Mouse (Mus musculus) kidney, postnatal 0 days (tissue): ENCODE results near the gene Birc2. TPM values are rescaled to one million over a fixed set of nuclear protein-coding genes. Genes with fewer than 3 reads are reported as not detected.

ENCODE experiments used
- ATAC-seq: fragments of 200-750 bp; cut with Nextera tagmentation; replicated peaks from 2 replicates; pipeline ENCODE4 v1.8.0; 2017; ENCODE audit warnings: low read depth, moderate number of reproducible peaks, moderate TSS enrichment, moderate library complexity; ENCODE audit not compliant: low FRiP score
- DNase-seq: peaks from one replicate; pipeline ENCODE4 v3.0.0-alpha.2; 2016; ENCODE audit warnings: low spot score
- H3K27ac ChIP-seq: fragments of 300-500 bp; sonication (generic); 2 replicates; pipeline ENCODE4 v1.5.1; 2014; ENCODE audit warnings: mild to moderate bottlenecking
- H3K27me3 ChIP-seq: fragments of 300-500 bp; sonication (generic); 2 replicates; pipeline ENCODE4 v1.6.1; 2014; ENCODE audit warnings: low read length, mixed read lengths; ENCODE audit not compliant: insufficient read depth
- H3K36me3 ChIP-seq: fragments of 300-500 bp; sonication (generic); 2 replicates; pipeline ENCODE4 v1.6.1; 2014; ENCODE audit warnings: low read length, mixed read lengths; ENCODE audit not compliant: insufficient read depth
- H3K4me1 ChIP-seq: fragments of 300-500 bp; sonication (generic); replicated peaks from 2 replicates; pipeline ENCODE4 v1.6.1; 2014; ENCODE audit warnings: antibody characterized with exemption, low read length, mixed read lengths; ENCODE audit not compliant: insufficient read depth
- H3K4me2 ChIP-seq: fragments of 300-500 bp; sonication (generic); 2 replicates; pipeline ENCODE4 v1.6.1; 2014; ENCODE audit warnings: mild to moderate bottlenecking, low read length, moderate library complexity, mixed read lengths
- H3K4me3 ChIP-seq: fragments of 300-500 bp; sonication (generic); replicated peaks from 2 replicates; pipeline ENCODE4 v1.5.1; 2014; ENCODE audit warnings: low read depth, low read length
- H3K9ac ChIP-seq: fragments of 300-500 bp; sonication (generic); 2 replicates; pipeline ENCODE4 v1.6.1; 2014; ENCODE audit warnings: low read depth, low read length
- H3K9me3 ChIP-seq: fragments of 300-500 bp; sonication (generic); replicated peaks from 2 replicates; pipeline ENCODE4 v1.6.1; 2016; ENCODE audit warnings: low read length, inconsistent platforms, mixed read lengths
- CTCF ChIP-seq: IDR thresholded peaks from 2 replicates; pipeline ENCODE4 v1.5.1; 2016; ENCODE audit warnings: antibody characterized with exemption, low read depth, mild to moderate bottlenecking, moderate library complexity
- whole genome bisulfite sequencing: fragments of 180-500 bp; shearing (Covaris S2); extraction: QIAGEN DNeasy Blood & Tissue Kit; methylation state at CpG from one replicate; pipeline ENCODE4 v1.1.7; 2014; 5-methylcytosine and 5-hydroxymethylcytosine counted together
- polyA plus RNA-seq: library from polyadenylated mRNA; unstranded; fragments of >200 nt; fragmentation: Nextera tagmentation; extraction: Ambion mirVana; gene quantifications from 2 replicates; pipeline ENCODE4 v1.2.1, GENCODE M21; 2015

Birc2 gene
- polyA plus RNA-seq, 1 experiment from 2014 or later, result 36.4 TPM

GRCm38 (mm10) chr9:7775986-7776385 lies 60.9 kb downstream of the Birc2 start:
- no peaks in the 10 kb centered on the region for H3K27me3 ChIP-seq
- H3K9me3 ChIP-seq, result no peaks in the 10 kb centered on the region
- 0 out of 2 replicates have a peak, but pooled peaks cover 4% of the 10 kb centered on the region for H3K36me3 ChIP-seq
- TF ChIP-seq CTCF, result no peak
- no peak overlapping the region for H3K9ac ChIP-seq
- WGBS, result 84% methylated on average over 3 of the region's 3 CpGs
- no peak overlapping the region for H3K4me2 ChIP-seq
- no peak overlapping the region for H3K4me3 ChIP-seq
- H3K4me1 ChIP-seq, result no peaks in the 10 kb centered on the region
- H3K27ac ChIP-seq, result no peak overlapping the region
- ATAC-seq, result no peak
- DNase-seq, result no peak

DNA sequence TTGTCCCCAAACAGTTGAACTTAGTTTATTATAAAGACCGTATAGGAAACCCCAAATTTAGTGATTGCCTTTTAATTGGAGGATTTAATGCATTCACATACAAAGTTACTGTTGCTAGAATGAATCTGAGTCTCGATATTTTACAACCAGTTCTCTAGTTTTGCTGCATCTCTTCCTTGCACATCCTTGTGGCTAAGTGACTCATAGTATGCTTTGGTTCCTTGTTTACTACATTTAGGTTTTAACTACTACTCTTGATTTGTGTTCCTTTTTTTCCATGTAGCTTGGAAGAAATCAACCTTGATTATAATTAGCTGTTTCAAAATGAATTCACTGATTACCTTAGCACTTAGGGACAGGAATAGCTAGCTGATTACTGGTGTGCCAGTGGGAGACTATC lies 61.9 kb downstream of the Birc2 start:
- 94% methylated on average over 2 of the region's 2 CpGs for WGBS
- Histone ChIP-seq H3K27me3 (no peaks in the 10 kb centered on the region), H3K27ac (no peak overlapping the region), H3K4me2 (no peak overlapping the region), H3K36me3 (0 out of 2 replicates have a peak, but pooled peaks cover 4% of the 10 kb centered on the region), H3K9ac (no peak overlapping the region), H3K9me3 (no peaks in the 10 kb centered on the region), H3K4me3 (no peak overlapping the region), H3K4me1 (no peaks in the 10 kb centered on the region)
- no peak for TF ChIP-seq CTCF
- DNase-seq (no peak), ATAC-seq (no peak)

- no peak for TF ChIP-seq CTCF
- Histone ChIP-seq H3K4me3 (no peak overlapping the region), H3K4me1 (no peaks in the 10 kb centered on the region), H3K9ac (no peak overlapping the region), H3K27ac (no peak overlapping the region), H3K9me3 (no peaks in the 10 kb centered on the region), H3K27me3 (no peaks in the 10 kb centered on the region), H3K4me2 (no peak overlapping the region), H3K36me3 (0 out of 2 replicates have a peak, but pooled peaks cover 4% of the 10 kb centered on the region)
- ATAC-seq, result no peak
- 82% methylated on average over 10 of the region's 10 CpGs for WGBS
- DNase-seq, result no peak
Observed at GRCm38 (mm10) chr9:7774538-7774937, 62.3 kb downstream of the Birc2 start.

DNA sequence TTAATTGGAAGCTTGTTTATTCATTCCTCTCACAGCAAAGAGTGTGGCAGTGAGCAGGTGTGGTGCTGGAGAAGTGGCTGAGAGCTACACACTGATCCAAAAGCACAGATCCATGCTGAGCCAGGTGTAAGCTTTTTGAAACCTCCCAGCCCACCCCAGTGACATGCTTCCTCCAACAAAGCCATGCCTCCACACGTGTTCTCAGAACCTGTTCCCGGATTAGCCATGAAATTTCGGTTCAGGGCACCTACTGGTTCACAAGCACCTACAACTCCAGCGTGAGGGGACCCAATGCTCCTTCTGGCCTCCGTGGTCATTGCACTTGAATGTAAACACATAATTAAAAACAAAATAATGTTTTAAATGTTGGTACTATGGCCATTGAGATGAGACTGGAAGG lies 63.2 kb downstream of the Birc2 start:
- Histone ChIP-seq H3K36me3 (no peaks in the 10 kb centered on the region), H3K4me2 (no peak overlapping the region), H3K27ac (no peak overlapping the region), H3K4me1 (no peaks in the 10 kb centered on the region), H3K9ac (no peak overlapping the region), H3K27me3 (no peaks in the 10 kb centered on the region), H3K4me3 (no peak overlapping the region), H3K9me3 (no peaks in the 10 kb centered on the region)
- DNase-seq (no peak), ATAC-seq (no peak)
- WGBS, result 94% methylated on average over 5 of the region's 5 CpGs
- TF ChIP-seq CTCF, result no peak

GRCm38 (mm10) chr9:7772773-7773454 lies 64.0 kb downstream of the Birc2 start:
- ATAC-seq, result no peak
- no peak overlapping the region for H3K4me3 ChIP-seq
- H3K4me2 ChIP-seq, result no peak overlapping the region
- no peak overlapping the region for H3K27ac ChIP-seq
- H3K9me3 ChIP-seq, result no peaks in the 10 kb centered on the region
- H3K27me3 ChIP-seq, result no peaks in the 10 kb centered on the region
- H3K36me3 ChIP-seq, result no peaks in the 10 kb centered on the region
- H3K9ac ChIP-seq, result no peak overlapping the region
- TF ChIP-seq CTCF, result no peak
- 76% methylated on average over 4 of the region's 4 CpGs for WGBS
- no peak for DNase-seq
- no peaks in the 10 kb centered on the region for H3K4me1 ChIP-seq

- ATAC-seq (no peak), DNase-seq (no peak)
- 95% methylated on average over 2 of the region's 2 CpGs for WGBS
- no peak for TF ChIP-seq CTCF
- Histone ChIP-seq H3K4me3 (no peak overlapping the region), H3K9ac (no peak overlapping the region), H3K36me3 (no peaks in the 10 kb centered on the region), H3K9me3 (no peaks in the 10 kb centered on the region), H3K27me3 (no peaks in the 10 kb centered on the region), H3K27ac (no peak overlapping the region), H3K4me1 (no peaks in the 10 kb centered on the region), H3K4me2 (no peak overlapping the region)
Observed at GRCm38 (mm10) chr9:7772361-7772760, 64.5 kb downstream of the Birc2 start.

- Histone ChIP-seq H3K4me1 (0 out of 2 replicates have a peak, but pooled peaks cover 4% of the 10 kb centered on the region), H3K27ac (no peak overlapping the region), H3K36me3 (no peaks in the 10 kb centered on the region), H3K9ac (no peak overlapping the region), H3K4me3 (no peak overlapping the region), H3K27me3 (no peaks in the 10 kb centered on the region), H3K4me2 (no peak overlapping the region), H3K9me3 (no peaks in the 10 kb centered on the region)
- DNase-seq (no peak), ATAC-seq (no peak)
- WGBS, result 82% methylated on average over 5 of the region's 5 CpGs
- no peak for TF ChIP-seq CTCF
Observed at GRCm38 (mm10) chr9:7769491-7769890, 67.4 kb downstream of the Birc2 start.
